Mouse (Mus musculus): Measurements from ENCODE around the gene Fcho1. TPM values are rescaled to one million over a fixed set of nuclear protein-coding genes. Genes with fewer than 3 reads are reported as not detected.
"Not testable (repeated sequence)": the region's sequence is repeated elsewhere in the genome, so short reads cannot be mapped to it uniquely, and the experiment has no call there.

Fcho1 gene
- polyA plus RNA-seq, 1 experiment from 2014 or later: 16.7 TPM

DNA sequence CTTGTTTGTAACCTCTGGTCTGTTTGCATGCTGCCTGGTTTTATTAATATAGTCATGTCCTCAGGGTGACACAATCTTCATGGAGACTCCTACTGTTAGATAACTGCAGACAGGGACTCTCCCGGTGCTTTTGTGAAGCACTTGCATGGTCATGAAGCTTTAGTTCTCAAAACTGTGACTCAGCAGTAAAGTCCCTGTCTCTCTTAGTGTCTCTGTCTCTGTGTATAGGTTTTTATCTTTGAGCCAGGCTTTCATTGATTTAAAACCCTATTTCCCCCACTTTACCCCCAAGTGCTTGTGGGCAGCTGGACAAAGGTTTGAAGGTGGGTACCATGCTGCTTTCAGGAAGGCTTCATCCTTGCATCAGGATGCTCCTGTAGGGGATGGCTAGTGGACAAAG is 19.8 kb upstream of the Fcho1 start:
- no peaks in the 10 kb centered on the region for H3K27me3 ChIP-seq (ENCODE audit: insufficient read depth, low read length)
- H3K4me1 ChIP-seq (ENCODE audit: insufficient read depth): peaks cover 5% of the 10 kb centered on the region; the same call in 1 of the 2 replicates
- 74% methylated on average over 1 of the region's 1 CpGs for WGBS (ENCODE audit: insufficient replicate concordance)
- H3K27ac ChIP-seq (ENCODE audit: low read depth): no peak overlapping the region
- no peaks in the 10 kb centered on the region; the same call in 1 of the 2 replicates for H3K9me3 ChIP-seq (ENCODE audit: low read length)
- DNase-seq (no peak), ATAC-seq (no peak)
- TF ChIP-seq CTCF (IDR thresholded peaks at IDR 0.05; ENCODE audit: low read depth): no peak
- TF ChIP-seq EP300 (IDR thresholded peaks at IDR 0.05; ENCODE audit: low read depth): no peak
- H3K4me2 ChIP-seq (ENCODE audit: low read depth, low read length): no peak overlapping the region
- no peak overlapping the region for H3K9ac ChIP-seq (replicated peaks)
- H3K4me3 ChIP-seq (ENCODE audit: low read depth, low read length): no peak overlapping the region
- no peaks in the 10 kb centered on the region for H3K36me3 ChIP-seq (replicated peaks; ENCODE audit: insufficient read depth, low read length)

DNA sequence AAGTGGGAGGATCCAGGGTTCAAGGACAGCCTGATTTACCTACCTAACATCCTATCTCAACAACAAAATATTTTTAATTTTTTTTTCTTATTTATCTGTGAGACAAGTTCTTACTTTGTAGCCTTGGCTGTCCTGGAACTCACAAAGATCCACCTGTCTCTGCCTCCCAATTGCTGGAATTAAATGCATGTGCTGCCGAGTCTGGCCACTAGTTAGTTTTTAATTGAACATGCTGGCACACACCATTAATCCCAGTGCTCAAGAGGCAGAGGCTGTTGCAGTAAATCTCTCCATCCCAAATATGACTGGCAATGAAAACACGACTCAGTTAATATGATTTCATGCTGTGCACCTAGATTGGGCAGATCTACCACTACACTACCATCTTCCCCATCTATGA is 17.3 kb upstream of the Fcho1 start:
- Histone ChIP-seq H3K4me2 (ENCODE audit: low read depth, low read length) (no peak overlapping the region), H3K27me3 (ENCODE audit: insufficient read depth, low read length) (no peaks in the 10 kb centered on the region), H3K36me3 (replicated peaks; ENCODE audit: insufficient read depth, low read length) (no peaks in the 10 kb centered on the region), H3K4me3 (ENCODE audit: low read depth, low read length) (no peak overlapping the region), H3K9me3 (ENCODE audit: low read length) (no peaks in the 10 kb centered on the region), H3K9ac (replicated peaks) (no peak overlapping the region), H3K4me1 (ENCODE audit: insufficient read depth) (peaks cover 5% of the 10 kb centered on the region; the same call in 1 of the 2 replicates), H3K27ac (ENCODE audit: low read depth) (no peak overlapping the region)
- DNase-seq: no peak
- WGBS (ENCODE audit: insufficient replicate concordance): 67% methylated on average over 2 of the region's 2 CpGs
- TF ChIP-seq EP300 (IDR thresholded peaks at IDR 0.05; ENCODE audit: low read depth): no peak
- TF ChIP-seq CTCF (IDR thresholded peaks at IDR 0.05; ENCODE audit: low read depth): no peak
- ATAC-seq: no peak

DNA sequence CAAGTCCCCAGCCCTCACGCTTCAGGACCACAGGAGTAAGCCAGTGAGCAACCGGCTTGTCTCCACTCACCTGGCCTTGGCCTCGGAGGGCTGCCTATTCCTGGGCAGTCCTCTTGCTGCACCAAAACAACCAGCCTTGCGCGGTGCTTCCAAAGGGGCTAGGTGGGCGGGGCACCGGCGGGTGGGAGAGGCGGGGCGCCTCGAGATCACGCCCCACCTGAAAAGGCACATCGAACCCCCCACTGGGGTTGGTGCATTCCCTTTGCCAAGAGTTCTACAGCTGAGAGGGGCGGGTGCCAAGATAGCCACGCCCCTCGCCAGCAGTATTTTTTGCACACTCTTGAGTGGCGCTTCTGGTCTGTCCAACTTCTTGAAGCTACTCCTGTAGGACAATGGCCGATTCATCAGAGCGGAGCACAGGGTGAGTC is 16.2 kb upstream of the Fcho1 start:
- no peaks in the 10 kb centered on the region for H3K36me3 ChIP-seq (replicated peaks; ENCODE audit: insufficient read depth, low read length)
- no peak for TF ChIP-seq EP300 (IDR thresholded peaks at IDR 0.05; ENCODE audit: low read depth)
- TF ChIP-seq CTCF (IDR thresholded peaks at IDR 0.05; ENCODE audit: low read depth): no peak
- no peak overlapping the region for H3K9ac ChIP-seq (replicated peaks)
- H3K4me3 ChIP-seq (ENCODE audit: low read depth, low read length): no peak overlapping the region
- no peak overlapping the region for H3K27ac ChIP-seq (ENCODE audit: low read depth)
- ATAC-seq (no peak), DNase-seq (peak; percentile 20)
- no peaks in the 10 kb centered on the region for H3K27me3 ChIP-seq (ENCODE audit: insufficient read depth, low read length)
- peaks cover 5% of the 10 kb centered on the region; the same call in 1 of the 2 replicates for H3K4me1 ChIP-seq (ENCODE audit: insufficient read depth)
- H3K4me2 ChIP-seq (ENCODE audit: low read depth, low read length): peak overlapping the region; percentile 53
- WGBS (ENCODE audit: insufficient replicate concordance): 10% methylated on average over 18 of the region's 19 CpGs
- no peaks in the 10 kb centered on the region for H3K9me3 ChIP-seq (ENCODE audit: low read length)

GRCm38 (mm10) chr8:71741226-71741625 is 15.7 kb upstream of the Fcho1 start:
- Histone ChIP-seq H3K27me3 (ENCODE audit: insufficient read depth, low read length) (no peaks in the 10 kb centered on the region), H3K9ac (replicated peaks) (no peak overlapping the region), H3K4me2 (ENCODE audit: low read depth, low read length) (0 out of 2 replicates have a peak overlapping the region, but pooled peaks have one; percentile 53), H3K4me1 (ENCODE audit: insufficient read depth) (peaks cover 5% of the 10 kb centered on the region; the same call in 1 of the 2 replicates), H3K27ac (ENCODE audit: low read depth) (no peak overlapping the region), H3K36me3 (replicated peaks; ENCODE audit: insufficient read depth, low read length) (no peaks in the 10 kb centered on the region), H3K4me3 (ENCODE audit: low read depth, low read length) (no peak overlapping the region), H3K9me3 (ENCODE audit: low read length) (no peaks in the 10 kb centered on the region)
- ATAC-seq (no peak), DNase-seq (peak; percentile 6)
- TF ChIP-seq EP300 (IDR thresholded peaks at IDR 0.05; ENCODE audit: low read depth): no peak
- no peak for TF ChIP-seq CTCF (IDR thresholded peaks at IDR 0.05; ENCODE audit: low read depth)
- 56% methylated on average over 3 of the region's 3 CpGs for WGBS (ENCODE audit: insufficient replicate concordance)

GRCm38 (mm10) chr8:71738316-71738715 is 12.8 kb upstream of the Fcho1 start:
- not testable (repeated sequence) for H3K4me3 ChIP-seq (ENCODE audit: low read depth, low read length); H3K9ac ChIP-seq (replicated peaks); H3K27ac ChIP-seq (ENCODE audit: low read depth); DNase-seq; H3K27me3 ChIP-seq (ENCODE audit: insufficient read depth, low read length); H3K4me2 ChIP-seq (ENCODE audit: low read depth, low read length); H3K9me3 ChIP-seq (ENCODE audit: low read length); H3K36me3 ChIP-seq (replicated peaks; ENCODE audit: insufficient read depth, low read length); ATAC-seq; H3K4me1 ChIP-seq (ENCODE audit: insufficient read depth)
- peak; percentile 17; the same call in 1 of the 2 replicates for TF ChIP-seq CTCF (IDR thresholded peaks at IDR 0.05; ENCODE audit: low read depth)

GRCm38 (mm10) chr8:71731652-71732230 is 6.2 kb upstream of the Fcho1 start:
- no peak for ATAC-seq
- 32% methylated on average over 3 of the region's 3 CpGs for WGBS (ENCODE audit: insufficient replicate concordance)
- TF ChIP-seq EP300 (IDR thresholded peaks at IDR 0.05; ENCODE audit: low read depth): no peak
- peak; percentile 82 for TF ChIP-seq CTCF (IDR thresholded peaks at IDR 0.05; ENCODE audit: low read depth)
- H3K9ac ChIP-seq (replicated peaks): no peak overlapping the region
- no peaks in the 10 kb centered on the region for H3K9me3 ChIP-seq (ENCODE audit: low read length)
- no peak overlapping the region for H3K27ac ChIP-seq (ENCODE audit: low read depth)
- H3K4me2 ChIP-seq (ENCODE audit: low read depth, low read length): no peak overlapping the region
- peak; percentile 65 for DNase-seq
- H3K36me3 ChIP-seq (replicated peaks; ENCODE audit: insufficient read depth, low read length): no peaks in the 10 kb centered on the region
- peaks cover 9% of the 10 kb centered on the region for H3K4me1 ChIP-seq (ENCODE audit: insufficient read depth)
- no peak overlapping the region for H3K4me3 ChIP-seq (ENCODE audit: low read depth, low read length)
- no peaks in the 10 kb centered on the region for H3K27me3 ChIP-seq (ENCODE audit: insufficient read depth, low read length)
